Mouse (Mus musculus) MEL (cell line): Measurements from ENCODE around the gene Zfp689. TPM values are rescaled to one million over a fixed set of nuclear protein-coding genes. Genes with fewer than 3 reads are reported as not detected.
A peak's percentile ranks its signal among the peaks of the same experiment; 100 is the strongest.

Experiments used
- DNase-seq: peaks from one replicate; pipeline ENCODE4 v3.0.0; 2011; ENCODE audit warnings: low read depth, low spot score
- H3K27ac ChIP-seq: 2 replicates; pipeline ENCODE4 v1.5.1; 2012; ENCODE audit warnings: low read depth, mild to moderate bottlenecking, control low read depth, low read length, moderate library complexity; ENCODE audit not compliant: control insufficient read depth
- H3K27me3 ChIP-seq, 2 experiments: fragments of 150-350 bp in 1 of 2; sonication (generic) in 1 of 2; 2 replicates each; pipeline ENCODE4 v1.6.1; 2012; ENCODE audit warnings: low read length in 2 of 2, mild to moderate bottlenecking in 2 of 2, improper control_type of control experiment in 1 of 2, moderate library complexity in 1 of 2; ENCODE audit not compliant: insufficient read depth in 2 of 2, control insufficient read depth in 1 of 2
- H3K36me3 ChIP-seq, 2 experiments: 2 replicates each; pipeline ENCODE4 v1.6.1; 2012 to 2014; ENCODE audit warnings: low read length in 2 of 2, improper control_type of control experiment in 1 of 2, inconsistent platforms in 1 of 2, mild to moderate bottlenecking in 1 of 2; ENCODE audit not compliant: insufficient read depth in 2 of 2, control insufficient read depth in 1 of 2
- H3K4me1 ChIP-seq, 2 experiments: fragments of 150-350 bp in 1 of 2; sonication (generic) in 1 of 2; 2 replicates each; pipeline ENCODE4 v1.6.1; 2012; ENCODE audit warnings: low read length in 2 of 2, improper control_type of control experiment in 1 of 2, mild to moderate bottlenecking in 1 of 2; ENCODE audit not compliant: insufficient read depth in 2 of 2, control insufficient read depth in 1 of 2
- H3K4me3 ChIP-seq, 2 experiments: fragments of 150-350 bp in 1 of 2; sonication (generic) in 1 of 2; 2 replicates each; pipeline ENCODE4 v1.5.1; 2012; ENCODE audit warnings: low read depth in 2 of 2, low read length in 2 of 2, mild to moderate bottlenecking in 2 of 2, moderate library complexity in 2 of 2, control low read depth in 1 of 2, improper control_type of control experiment in 1 of 2; ENCODE audit not compliant: control insufficient read depth in 1 of 2, insufficient read depth in 1 of 2
- H3K79me2 ChIP-seq: 2 replicates; pipeline ENCODE4 v1.6.1; 2012; ENCODE audit warnings: mild to moderate bottlenecking, low read length, moderate library complexity; ENCODE audit not compliant: control insufficient read depth, poor library complexity, insufficient read depth
- H3K9ac ChIP-seq: 2 replicates; pipeline ENCODE4 v1.6.1; 2012; ENCODE audit warnings: low read depth, mild to moderate bottlenecking, control low read depth, low read length, moderate library complexity; ENCODE audit not compliant: control insufficient read depth, poor library complexity, severe bottlenecking
- H3K9me3 ChIP-seq: fragments of 150-350 bp; sonication (generic); replicated peaks from 2 replicates; pipeline ENCODE4 v1.6.1; 2012; ENCODE audit warnings: mild to moderate bottlenecking, low read length, improper control_type of control experiment, moderate library complexity; ENCODE audit not compliant: insufficient read depth
- BHLHE40 ChIP-seq: IDR thresholded peaks from 2 replicates; pipeline ENCODE4 v1.6.1; 2012; ENCODE audit warnings: low read depth, mild to moderate bottlenecking, inconsistent platforms, low read length, improper control_type of control experiment, borderline replicate concordance
- CHD1 ChIP-seq: IDR thresholded peaks from 2 replicates; pipeline ENCODE4 v1.6.1; 2012; ENCODE audit warnings: low read depth, mild to moderate bottlenecking, inconsistent platforms, low read length, improper control_type of control experiment
- CHD2 ChIP-seq: IDR thresholded peaks from 2 replicates; pipeline ENCODE4 v1.6.1; 2011; ENCODE audit warnings: low read length, improper control_type of control experiment
- CTCF ChIP-seq, 3 experiments: IDR thresholded peaks in 2 of 3; conservative IDR thresholded peaks in 1 of 3; 2 replicates each; pipeline ENCODE4 v1.5.1; 2011 to 2012; ENCODE audit warnings: low read length in 3 of 3, low read depth in 2 of 3, mild to moderate bottlenecking in 2 of 3, improper control_type of control experiment in 1 of 3, inconsistent platforms in 1 of 3, mixed read lengths in 1 of 3, moderate library complexity in 1 of 3; ENCODE audit not compliant: control insufficient read depth in 1 of 3, insufficient read depth in 1 of 3, poor library complexity in 1 of 3, severe bottlenecking in 1 of 3
- ELF1 ChIP-seq: IDR thresholded peaks from 2 replicates; pipeline ENCODE4 v1.6.1; 2014; ENCODE audit warnings: low read depth, mild to moderate bottlenecking, inconsistent platforms, low read length, improper control_type of control experiment, moderate library complexity
- GABPA ChIP-seq: IDR thresholded peaks from 2 replicates; pipeline ENCODE4 v1.6.1; 2012; ENCODE audit warnings: low read depth, mild to moderate bottlenecking, inconsistent platforms, low read length, improper control_type of control experiment, moderate library complexity
- GATA1 ChIP-seq: IDR thresholded peaks from 2 replicates; pipeline ENCODE4 v1.6.1; 2011; ENCODE audit warnings: low read depth, low read length, improper control_type of control experiment
- HCFC1 ChIP-seq: IDR thresholded peaks from 2 replicates; pipeline ENCODE4 v1.6.1; 2012; ENCODE audit warnings: low read depth, mild to moderate bottlenecking, inconsistent platforms, low read length, improper control_type of control experiment, moderate library complexity
- JUND ChIP-seq: IDR thresholded peaks from 2 replicates; pipeline ENCODE4 v1.6.1; 2011; ENCODE audit warnings: low read depth, mild to moderate bottlenecking, improper control_type of control experiment, low read length
- MEF2A ChIP-seq: IDR thresholded peaks from 2 replicates; pipeline ENCODE4 v1.6.1; 2014; ENCODE audit warnings: low read depth, mild to moderate bottlenecking, inconsistent platforms, low read length, improper control_type of control experiment; ENCODE audit not compliant: poor library complexity, insufficient replicate concordance, severe bottlenecking; ENCODE audit errors: extremely low read depth
- MYC ChIP-seq: IDR thresholded peaks from 2 replicates; pipeline ENCODE4 v1.6.1; 2011; ENCODE audit warnings: low read depth, mild to moderate bottlenecking, low read length, improper control_type of control experiment, moderate library complexity
- NRF1 ChIP-seq: IDR thresholded peaks from 2 replicates; pipeline ENCODE4 v1.6.1; 2014; ENCODE audit warnings: low read depth, mild to moderate bottlenecking, inconsistent platforms, low read length, improper control_type of control experiment, moderate library complexity; ENCODE audit not compliant: poor library complexity, insufficient read depth, severe bottlenecking
- POLR2A ChIP-seq, 2 experiments: IDR thresholded peaks; 2 replicates each; pipeline ENCODE4 v1.6.1; 2011 to 2012; ENCODE audit warnings: low read length in 2 of 2, mild to moderate bottlenecking in 2 of 2, control low read depth in 1 of 2, improper control_type of control experiment in 1 of 2, low read depth in 1 of 2, moderate library complexity in 1 of 2; ENCODE audit not compliant: control insufficient read depth in 1 of 2, insufficient read depth in 1 of 2, poor library complexity in 1 of 2
- POLR2AphosphoS2 ChIP-seq: IDR thresholded peaks from 2 replicates; pipeline ENCODE4 v1.6.1; 2011; ENCODE audit warnings: low read length, improper control_type of control experiment
- RCOR1 ChIP-seq: IDR thresholded peaks from 2 replicates; pipeline ENCODE4 v1.6.1; 2012; ENCODE audit warnings: low read depth, mild to moderate bottlenecking, inconsistent platforms, low read length, improper control_type of control experiment
- SMC3 ChIP-seq: IDR thresholded peaks from 2 replicates; pipeline ENCODE4 v1.6.1; 2011; ENCODE audit warnings: low read depth, low read length, improper control_type of control experiment
- UBTF ChIP-seq: IDR thresholded peaks from 2 replicates; pipeline ENCODE4 v1.6.1; 2012; ENCODE audit warnings: low read depth, mild to moderate bottlenecking, inconsistent platforms, low read length, improper control_type of control experiment, moderate library complexity, borderline replicate concordance; ENCODE audit not compliant: insufficient read depth
- USF1 ChIP-seq: IDR thresholded peaks from 2 replicates; pipeline ENCODE4 v1.6.1; 2014; ENCODE audit warnings: low read depth, mild to moderate bottlenecking, inconsistent platforms, low read length, improper control_type of control experiment, moderate library complexity
- ZC3H11A ChIP-seq: IDR thresholded peaks from 2 replicates; pipeline ENCODE4 v1.6.1; 2012; ENCODE audit warnings: low read depth, mild to moderate bottlenecking, inconsistent platforms, low read length, improper control_type of control experiment
- ZKSCAN1 ChIP-seq: IDR thresholded peaks from 2 replicates; pipeline ENCODE4 v1.6.1; 2012; ENCODE audit warnings: low read depth, mild to moderate bottlenecking, inconsistent platforms, low read length, improper control_type of control experiment, moderate library complexity
- ZNF384 ChIP-seq: IDR thresholded peaks from 2 replicates; pipeline ENCODE4 v1.6.1; 2012; ENCODE audit warnings: low read depth, mild to moderate bottlenecking, inconsistent platforms, low read length, improper control_type of control experiment
- polyA plus RNA-seq, 2 experiments: library from polyadenylated mRNA; stranded (reverse) in 1 of 2; unstranded in 1 of 2; fragments of >175 nt in 1 of 2; fragments of >200 nt in 1 of 2; gene quantifications; 2 replicates each; pipeline versions ENCODE4 v1.2.1 to v1.2.4; 2012; ENCODE audit warnings: low replicate concordance in 2 of 2, low read depth in 1 of 2; ENCODE audit not compliant: insufficient read length in 2 of 2, insufficient read depth in 1 of 2, missing spikeins in 1 of 2
- total RNA-seq: library from RNA; depleted of rRNA; stranded (reverse); fragments of 300-350 nt; gene quantifications from 2 replicates; pipeline ENCODE4 v1.2.3, GENCODE M21; 2012

Zfp689 gene
- total and polyA plus RNA-seq, 3 experiments, result 4.9 to 7.2 TPM; not detected in 1

- H3K27me3 ChIP-seq, result no peaks in the 10 kb centered on the region
- H3K4me1 ChIP-seq, result peaks cover 0 to 22% of the 10 kb centered on the region in 2 experiments; a peak in 2 of 4 replicates
- no peak overlapping the region for H3K27ac ChIP-seq
- peak overlapping the region; percentile 85 for H3K9ac ChIP-seq
- peaks cover 35% of the 10 kb centered on the region for H3K79me2 ChIP-seq
- no peaks in the 10 kb centered on the region for H3K9me3 ChIP-seq
- H3K36me3 ChIP-seq, result peaks cover 0 to 19% of the 10 kb centered on the region in 2 experiments; a peak in 2 of 4 replicates
- H3K4me3 ChIP-seq, result peak overlapping the region; percentile 93 to 94
- TF ChIP-seq POLR2A (IDR thresholded peaks at IDR 0.05; ENCODE audit: control insufficient read depth in 1 of 2, insufficient read depth in 1 of 2, low read depth in 1 of 2, low read length in 2 of 2, poor library complexity in 1 of 2) (no peak), BHLHE40 (no peak), ZKSCAN1 (no peak), RCOR1 (no peak), CTCF (IDR thresholded peaks at IDR 0.05 in 2 of 3, conservative IDR thresholded peaks at IDR 0.05 in 1 of 3; ENCODE audit: control insufficient read depth in 1 of 3, insufficient read depth in 1 of 3, low read depth in 2 of 3, low read length in 3 of 3, poor library complexity in 1 of 3, severe bottlenecking in 1 of 3) (no peak), JUND (no peak), ZC3H11A (no peak), NRF1 (no peak), SMC3 (no peak), ZNF384 (no peak), USF1 (no peak), GABPA (no peak), POLR2AphosphoS2 (no peak), MYC (no peak), HCFC1 (no peak), CHD1 (no peak), GATA1 (no peak)
- DNase-seq, result no peak
Measured at GRCm38 (mm10) chr7:127449966-127450365, 1.0 kb upstream of the Zfp689 start.

- Histone ChIP-seq H3K36me3 (peaks cover 0 to 6% of the 10 kb centered on the region in 2 experiments; a peak in 2 of 4 replicates), H3K27ac (no peak overlapping the region), H3K9me3 (no peaks in the 10 kb centered on the region), H3K4me3 (no peak overlapping the region), H3K79me2 (peaks cover 10% of the 10 kb centered on the region), H3K27me3 (no peaks in the 10 kb centered on the region), H3K4me1 (peaks cover 0 to 9% of the 10 kb centered on the region in 2 experiments; a peak in 1 of 4 replicates), H3K9ac (no peak overlapping the region)
- DNase-seq, result no peak
- TF ChIP-seq GATA1 (no peak), MEF2A (no peak), GABPA (no peak), CHD2 (no peak), UBTF (no peak), ELF1 (no peak), NRF1 (no peak)
Measured at GRCm38 (mm10) chr7:127443976-127444375, 5.0 kb downstream of the Zfp689 start.
